Mouse (Mus musculus) olfactory bulb, adult 2 months (tissue): Measurements from ENCODE around the gene Nelfe. TPM values are rescaled to one million over a fixed set of nuclear protein-coding genes. Genes with fewer than 3 reads are reported as not detected.
"Not testable (repeated sequence)": the region's sequence is repeated elsewhere in the genome, so short reads cannot be mapped to it uniquely, and the experiment has no call there.

Experiments used
- H3K27ac ChIP-seq: fragments of 200-500 bp; 2 replicates; pipeline ENCODE4 v1.5.1; 2012; ENCODE audit warnings: low read depth, low read length; ENCODE audit not compliant: insufficient read depth
- H3K4me1 ChIP-seq: fragments of 200-500 bp; 2 replicates; pipeline ENCODE4 v1.6.1; 2012; ENCODE audit warnings: low read length; ENCODE audit not compliant: control insufficient read depth, insufficient read depth
- H3K4me3 ChIP-seq: fragments of 200-500 bp; 2 replicates; pipeline ENCODE4 v1.5.1; 2012; ENCODE audit warnings: mild to moderate bottlenecking, low read depth, low read length, moderate library complexity; ENCODE audit not compliant: insufficient read depth
- CTCF ChIP-seq: fragments of 200-500 bp; IDR thresholded peaks from 2 replicates; pipeline ENCODE4 v1.5.1; 2012; ENCODE audit warnings: low read depth, mild to moderate bottlenecking, low read length, moderate library complexity; ENCODE audit not compliant: insufficient read depth
- POLR2A ChIP-seq: fragments of 200-500 bp; IDR thresholded peaks from 2 replicates; pipeline ENCODE4 v1.6.1; 2012; ENCODE audit warnings: mild to moderate bottlenecking, low read depth, low read length, moderate library complexity; ENCODE audit not compliant: insufficient read depth
- WGBS: fragments of 180-500 bp; shearing (Covaris S2); methylation state at CpG from one replicate; pipeline ENCODE4 v1.1.7; 2018; 5-methylcytosine and 5-hydroxymethylcytosine counted together
- polyA plus RNA-seq: library from polyadenylated mRNA; stranded (reverse); fragments of >200 nt; gene quantifications from 2 replicates; pipeline ENCODE4 v1.2.4, GENCODE M21; 2012; ENCODE audit warnings: low replicate concordance; ENCODE audit not compliant: missing spikeins, insufficient read depth, insufficient read length

Nelfe gene
- not detected in 2 replicates for polyA plus RNA-seq

DNA sequence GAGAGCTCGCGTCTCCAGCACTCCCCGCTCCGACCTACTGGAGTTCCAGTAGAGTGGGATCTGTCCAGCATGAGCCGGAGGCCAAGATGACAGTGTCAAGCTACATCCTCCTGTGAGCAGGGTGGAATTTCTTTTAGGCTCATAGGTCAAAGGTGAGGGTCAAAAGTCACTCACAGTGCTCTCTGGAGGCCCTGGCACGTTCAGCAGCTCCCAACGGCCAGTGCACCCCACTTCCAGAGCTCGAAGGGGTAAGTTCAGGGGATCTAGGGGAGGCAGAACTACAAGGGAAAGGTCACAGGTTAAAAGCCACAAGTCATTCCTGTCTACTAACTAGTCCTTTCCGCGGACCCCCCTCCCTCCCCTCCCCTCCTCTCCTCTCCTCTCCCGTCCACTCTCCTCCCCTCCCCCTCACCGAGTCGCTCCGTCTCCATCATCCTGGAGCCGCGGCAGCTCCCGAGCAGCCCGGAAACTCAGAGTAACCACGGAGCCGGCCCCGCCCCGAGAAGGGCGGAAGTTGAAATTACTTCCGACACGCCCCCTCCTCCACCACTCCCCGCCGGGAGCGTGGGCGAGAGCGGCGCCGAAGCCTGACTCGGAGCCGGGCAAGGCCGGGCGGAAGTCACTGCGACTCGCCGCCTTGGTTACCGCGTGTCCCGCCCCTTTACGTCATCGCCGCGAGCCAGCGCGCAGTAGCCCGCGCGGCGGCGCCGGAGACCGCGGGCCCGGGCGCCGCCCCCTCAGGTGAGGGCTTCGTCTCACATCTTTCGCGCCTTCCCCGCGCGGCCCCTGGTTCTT is at the start of gene Nelfe, which contains the start of gene Skiv2l:
TSS of gene Nelfe (plus strand) at position 670 of the 795 bp plus-strand sequence.
TSS of gene Skiv2l (minus strand) at position 489 of the 795 bp plus-strand sequence.
- under 1% methylated on average over 65 of the region's 65 CpGs for WGBS
- Histone ChIP-seq H3K4me1 (peaks cover 8% of the 10 kb centered on the region), H3K4me3 (peak within 1 kb of the TSS; percentile 67), H3K27ac (no peak within 1 kb of the TSS)
- TF ChIP-seq CTCF (no peak), POLR2A (peak; percentile 92)

- not testable (repeated sequence) for H3K27ac ChIP-seq, H3K4me3 ChIP-seq, H3K4me1 ChIP-seq
- 93% methylated on average over 16 of the region's 16 CpGs for WGBS
Observed at GRCm38 (mm10) chr17:34800781-34801305, 49.3 kb upstream of the Nelfe start.

DNA sequence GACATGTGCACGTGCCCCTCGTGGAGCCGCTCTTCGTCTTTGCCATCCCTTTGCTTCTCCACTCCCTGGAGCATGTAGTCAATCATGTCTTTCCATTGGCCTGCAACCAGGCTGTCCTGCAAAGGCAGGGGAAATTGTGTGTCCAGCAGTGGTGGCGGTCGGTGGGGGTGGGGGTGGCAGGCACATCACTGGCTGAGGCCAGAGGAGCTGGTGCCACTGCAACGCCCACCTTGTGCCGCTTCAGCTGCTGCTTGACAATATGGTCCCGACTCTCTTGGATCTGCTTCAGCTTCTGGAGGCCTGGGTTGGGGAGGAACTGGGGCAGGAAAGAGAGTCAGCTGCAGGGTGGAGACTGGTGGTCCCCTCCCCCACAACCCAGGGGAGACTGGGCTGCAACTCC is 47.4 kb upstream of the Nelfe start:
- not testable (repeated sequence) for H3K4me1 ChIP-seq, H3K27ac ChIP-seq, H3K4me3 ChIP-seq
- WGBS: 91% methylated on average over 9 of the region's 9 CpGs

DNA sequence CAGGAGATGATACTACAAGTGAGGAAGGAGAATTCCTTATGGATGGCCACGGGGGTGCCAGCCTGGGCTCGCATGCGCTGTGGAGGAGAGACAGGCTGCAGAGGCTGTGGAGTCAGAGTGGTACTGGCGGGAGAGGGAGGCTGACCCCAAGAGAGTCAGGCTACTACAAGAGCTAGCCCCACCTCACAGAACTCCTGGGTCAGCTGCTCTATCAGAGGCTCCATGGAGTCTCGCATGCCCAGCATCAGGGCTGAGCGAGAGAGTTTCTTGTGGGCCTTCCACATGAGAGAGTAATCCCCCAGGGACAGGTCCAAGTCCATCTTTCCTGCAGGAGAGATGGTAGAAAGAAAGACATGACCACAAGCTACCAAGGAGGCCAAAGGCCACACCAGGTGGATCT is 46.8 kb upstream of the Nelfe start:
- H3K27ac ChIP-seq, H3K4me1 ChIP-seq, H3K4me3 ChIP-seq: not testable (repeated sequence)
- 95% methylated on average over 6 of the region's 6 CpGs for WGBS

GRCm38 (mm10) chr17:34804301-34804700 is 45.9 kb upstream of the Nelfe start, which contains the start of gene Cyp21a1:
Gene Cyp21a1 (minus strand): TSS chr17:34804561.
- 90% methylated on average over 4 of the region's 6 CpGs for WGBS
- H3K4me3 ChIP-seq, H3K27ac ChIP-seq, H3K4me1 ChIP-seq: not testable (repeated sequence)

GRCm38 (mm10) chr17:34804871-34805562 is 45.2 kb upstream of the Nelfe start:
- Histone ChIP-seq H3K4me1 (no peaks in the 10 kb centered on the region), H3K27ac (no peak overlapping the region), H3K4me3 (no peak overlapping the region)
- 75% methylated on average over 6 of the region's 6 CpGs for WGBS
- TF ChIP-seq POLR2A: no peak
- TF ChIP-seq CTCF: 0 out of 2 replicates have a peak, but pooled peaks have one; percentile 8

GRCm38 (mm10) chr17:34807176-34807575 is 43.0 kb upstream of the Nelfe start:
- Histone ChIP-seq H3K4me1 (no peaks in the 10 kb centered on the region), H3K4me3 (no peak overlapping the region), H3K27ac (no peak overlapping the region)
- 69% methylated on average over 3 of the region's 3 CpGs for WGBS
- TF ChIP-seq CTCF (no peak), POLR2A (no peak)

GRCm38 (mm10) chr17:34808599-34809205 is 41.5 kb upstream of the Nelfe start:
- WGBS: 86% methylated on average over 6 of the region's 6 CpGs
- H3K4me3 ChIP-seq: no peak overlapping the region

DNA sequence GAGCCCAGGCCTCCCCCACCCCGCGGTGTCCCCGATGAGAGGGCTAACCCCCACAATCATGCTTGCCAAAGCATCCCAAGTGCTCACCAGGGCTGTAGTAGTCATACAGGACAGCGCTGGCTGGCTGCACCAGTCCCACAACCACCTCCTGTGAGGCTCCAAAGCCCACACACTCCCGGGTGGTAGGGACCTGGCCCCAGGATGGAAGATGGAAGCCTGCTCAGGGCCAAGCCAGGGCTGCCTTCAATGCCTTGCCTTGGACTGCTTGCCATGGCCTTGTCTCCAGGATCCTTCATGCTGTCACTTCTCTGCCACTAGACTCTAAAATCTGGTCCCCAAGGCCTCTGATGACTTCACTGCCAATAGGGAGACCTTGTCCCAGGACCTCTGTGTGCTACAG is 39.8 kb upstream of the Nelfe start:
- H3K27ac ChIP-seq, H3K4me3 ChIP-seq, H3K4me1 ChIP-seq: not testable (repeated sequence)
- 90% methylated on average over 5 of the region's 5 CpGs for WGBS

More at GRCm38 (mm10) chr17:34808599-34809205, 41.5 kb upstream of the Nelfe start:
- TF ChIP-seq CTCF (no peak), POLR2A (no peak)
- H3K4me1 ChIP-seq: no peaks in the 10 kb centered on the region
- H3K27ac ChIP-seq: no peak overlapping the region

GRCm38 (mm10) chr17:34810811-34811210 is 39.4 kb upstream of the Nelfe start:
- H3K27ac ChIP-seq, H3K4me3 ChIP-seq, H3K4me1 ChIP-seq: not testable (repeated sequence)
- WGBS: 88% methylated on average over 8 of the region's 8 CpGs
